Mouse (Mus musculus) retina, adult 2 months (tissue): Measurements from ENCODE around the gene Cxcl17.

Experiments used
- DNase-seq: peaks from one replicate; pipeline ENCODE4 v3.0.0-alpha.2; 2012; ENCODE audit warnings: low read depth, low spot score

Gene Cxcl17

DNA sequence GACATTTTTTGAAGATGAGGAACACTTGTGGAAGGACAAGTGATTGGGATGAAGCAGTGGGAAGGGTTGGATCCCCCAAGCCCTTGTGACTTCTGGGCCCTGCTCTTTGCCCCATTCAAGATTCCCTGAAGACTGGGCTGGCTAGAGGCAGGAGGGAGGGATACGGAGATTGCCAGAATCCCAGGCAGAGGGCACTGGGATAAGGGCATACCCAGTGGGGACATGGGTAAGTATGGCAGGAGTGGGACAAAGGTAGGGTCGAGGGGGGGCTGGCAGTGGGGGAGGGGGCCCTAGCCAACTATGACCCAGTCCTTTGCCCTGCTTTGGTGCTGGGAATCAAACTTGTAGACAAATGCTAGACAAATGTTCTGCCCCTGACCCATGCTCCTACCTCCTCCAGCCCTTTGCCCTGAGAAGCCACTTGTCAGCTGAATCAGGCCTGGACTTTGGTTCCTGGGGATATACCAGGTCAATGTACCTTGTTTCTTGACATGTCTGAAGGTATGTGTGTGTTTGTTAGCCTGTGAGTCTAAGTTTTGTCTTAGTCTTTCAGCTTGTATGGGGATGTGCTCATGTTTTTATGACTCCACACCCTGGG, 20.7 kb downstream of the Cxcl17 start:
- no peak for DNase-seq

DNA sequence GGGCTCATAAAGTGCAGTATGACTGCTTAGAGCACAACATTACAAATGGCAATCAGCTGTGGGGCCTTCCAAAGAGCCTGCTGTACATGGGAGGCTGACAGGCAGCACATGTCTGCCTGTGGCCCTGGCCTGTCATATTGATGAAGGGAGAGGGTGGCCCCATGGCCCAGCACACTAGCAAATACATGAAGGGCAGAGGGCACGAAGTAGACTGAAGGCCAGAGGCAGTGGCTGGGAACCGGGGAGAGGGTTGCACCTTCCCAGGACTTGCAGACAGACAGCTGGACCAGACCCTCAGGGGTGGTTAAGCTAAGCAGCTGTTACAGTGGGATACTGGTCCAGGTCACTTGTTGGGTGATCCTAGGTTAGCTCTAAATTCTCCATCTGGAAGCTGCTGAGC, 21.7 kb downstream of the Cxcl17 start:
- no peak for DNase-seq

DNA sequence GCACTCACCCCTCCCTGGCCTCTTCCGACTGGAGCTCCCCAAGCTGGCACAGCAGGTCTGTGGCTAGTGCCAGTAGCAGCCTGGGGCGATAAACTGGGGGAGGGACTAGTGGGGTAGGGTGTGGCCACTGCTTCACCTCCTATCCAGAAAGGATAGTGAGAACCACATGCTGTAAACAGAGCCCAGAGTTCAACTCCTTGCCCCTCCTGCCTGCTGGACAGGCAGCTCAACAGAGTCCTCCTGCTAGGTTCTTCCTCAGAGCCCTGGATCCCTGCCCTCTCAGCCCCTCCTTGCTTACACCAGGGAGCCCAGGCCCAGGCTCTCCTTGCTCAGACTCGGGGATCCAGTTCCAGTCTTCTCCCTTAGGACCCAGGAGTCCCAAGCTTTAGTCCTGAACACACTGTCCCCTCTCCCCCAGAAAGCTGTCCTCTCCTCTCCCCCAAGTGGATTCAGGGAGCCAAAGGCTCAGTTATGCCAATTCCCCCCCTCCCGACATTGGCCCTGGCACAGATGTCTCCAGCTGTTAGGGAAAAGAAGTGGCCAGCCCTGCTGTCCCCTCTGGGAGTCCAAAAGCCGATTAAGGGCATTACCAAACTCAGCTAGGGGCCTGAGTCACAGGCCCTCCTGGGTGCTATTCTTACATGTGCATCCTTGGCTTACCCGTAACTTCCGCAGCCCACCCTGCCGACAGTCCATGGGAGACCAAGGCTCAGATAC, 22.5 kb downstream of the Cxcl17 start:
- DNase-seq, result no peak

DNA sequence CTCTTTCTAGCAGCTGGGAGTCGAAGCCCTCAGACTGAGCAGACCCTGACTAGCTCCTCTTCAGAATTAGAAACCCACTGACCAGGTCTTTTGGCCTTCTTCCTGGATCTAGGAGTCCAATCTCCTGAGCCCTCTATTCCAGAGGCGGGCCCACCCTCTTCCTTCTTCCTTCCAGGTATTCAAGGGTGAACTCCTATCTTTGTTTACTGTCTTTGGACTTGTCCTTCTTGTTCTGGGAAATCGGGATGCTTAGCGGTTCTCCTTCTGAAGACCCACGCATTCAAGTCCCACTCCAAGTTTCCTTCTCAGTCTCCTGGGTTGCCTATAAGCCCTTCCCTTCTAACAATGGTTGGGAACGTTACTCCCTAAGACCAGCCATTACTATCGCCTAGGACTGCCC, 23.8 kb downstream of the Cxcl17 start:
- no peak for DNase-seq

DNA sequence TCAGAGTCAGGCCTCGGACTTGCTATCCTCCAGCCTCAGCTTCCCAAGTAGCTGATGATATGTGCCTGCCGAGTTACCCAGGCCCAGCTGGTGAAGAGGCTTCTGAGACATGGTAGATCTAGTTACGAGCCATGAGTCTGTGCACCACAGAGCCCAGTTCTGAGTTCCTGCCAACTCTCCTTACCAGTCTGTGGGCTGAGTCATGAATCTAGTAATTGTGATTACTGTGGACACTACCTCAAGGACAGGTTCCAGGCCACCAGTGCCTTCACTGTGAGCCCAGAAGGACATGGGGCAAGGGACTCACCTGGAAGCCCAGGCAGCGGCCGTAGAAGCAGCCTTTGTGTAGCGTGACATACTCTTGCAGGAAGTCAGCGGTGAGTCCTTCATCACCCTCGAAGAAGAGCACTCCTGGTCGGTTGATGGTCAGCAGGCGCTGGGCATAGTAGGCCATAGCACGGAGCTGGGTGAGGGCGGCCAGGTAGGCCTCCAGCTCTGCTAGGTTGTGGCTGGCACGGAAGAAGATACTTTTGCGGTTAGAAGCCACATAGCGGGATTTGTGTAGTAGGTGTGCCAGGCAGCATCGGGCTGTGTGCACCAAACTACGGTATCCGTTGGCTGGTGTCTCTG, 24.8 kb downstream of the Cxcl17 start:
- DNase-seq, result no peak

DNA sequence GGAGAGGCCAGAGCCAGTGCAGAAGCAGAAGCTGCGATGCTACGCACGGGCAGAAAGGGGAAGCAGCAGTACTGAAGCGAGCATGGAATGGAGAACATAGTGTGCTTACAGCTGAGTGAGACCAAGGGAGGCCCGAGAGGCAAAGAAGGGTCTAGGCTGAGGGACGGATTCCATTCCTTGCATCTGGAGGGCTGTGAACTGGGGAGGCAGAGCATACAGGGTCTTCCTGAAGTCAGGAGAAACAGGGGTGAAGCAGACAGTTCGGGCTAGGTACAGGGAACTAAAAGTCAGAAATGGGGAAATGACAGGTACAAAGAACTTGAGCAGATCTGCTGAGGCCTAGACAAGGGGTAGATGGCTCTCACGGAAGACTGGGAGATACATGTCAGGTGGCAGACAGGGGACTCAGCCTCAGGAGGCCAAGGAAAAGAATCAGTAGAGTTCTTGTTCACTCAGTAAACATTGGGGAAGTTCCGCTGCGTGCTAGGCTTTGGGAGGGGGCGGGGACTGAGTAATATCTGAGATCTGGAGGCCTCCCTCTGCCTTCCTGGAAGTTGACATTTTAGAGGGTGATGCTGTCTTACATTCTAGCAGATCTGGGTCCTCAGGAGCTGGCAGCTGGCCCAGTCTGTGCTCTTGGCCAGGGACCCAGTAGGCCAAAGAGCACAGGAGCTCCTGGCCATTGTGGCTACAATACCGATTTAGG, 26.7 kb downstream of the Cxcl17 start:
- no peak for DNase-seq

DNA sequence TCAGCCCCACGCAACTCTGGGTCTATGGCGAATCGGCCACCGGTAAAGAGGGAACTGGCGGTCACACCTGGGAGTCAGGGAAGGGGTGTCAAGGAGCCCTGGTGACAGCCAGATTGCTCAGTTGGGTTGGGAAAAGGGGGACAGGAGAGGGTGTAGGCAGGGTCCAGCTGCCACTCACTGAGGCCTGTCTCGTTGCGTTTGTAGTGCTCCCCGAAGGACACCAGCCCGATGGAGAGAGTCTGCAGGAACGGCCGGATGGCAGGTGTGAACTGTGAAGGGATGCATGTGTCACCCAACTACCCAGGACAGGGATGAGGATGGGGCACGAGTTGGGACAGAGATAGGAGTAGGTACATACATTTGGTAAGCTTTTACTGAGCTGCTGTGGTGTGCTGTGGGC, 27.4 kb downstream of the Cxcl17 start:
- no peak for DNase-seq

DNA sequence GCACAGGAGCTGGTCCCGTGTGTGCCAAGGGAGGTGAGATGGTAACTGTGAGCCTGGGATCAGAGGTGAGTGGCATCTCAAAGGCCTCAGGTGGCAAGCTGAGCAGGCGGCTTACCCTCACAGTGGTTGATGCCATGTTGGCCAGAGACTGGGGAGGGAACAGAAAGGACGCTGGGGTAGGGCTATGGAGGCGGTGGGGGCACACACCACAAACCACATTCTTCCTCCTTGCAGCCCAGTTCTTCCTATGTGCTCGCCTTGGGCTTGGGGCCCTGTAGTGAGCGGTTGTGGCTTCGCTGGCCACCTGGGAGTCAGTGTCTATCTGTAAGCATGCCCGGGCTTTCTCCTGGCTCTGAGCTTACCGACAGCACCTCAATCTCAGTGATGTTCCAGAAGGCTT, 27.9 kb downstream of the Cxcl17 start:
- DNase-seq, result no peak

DNA sequence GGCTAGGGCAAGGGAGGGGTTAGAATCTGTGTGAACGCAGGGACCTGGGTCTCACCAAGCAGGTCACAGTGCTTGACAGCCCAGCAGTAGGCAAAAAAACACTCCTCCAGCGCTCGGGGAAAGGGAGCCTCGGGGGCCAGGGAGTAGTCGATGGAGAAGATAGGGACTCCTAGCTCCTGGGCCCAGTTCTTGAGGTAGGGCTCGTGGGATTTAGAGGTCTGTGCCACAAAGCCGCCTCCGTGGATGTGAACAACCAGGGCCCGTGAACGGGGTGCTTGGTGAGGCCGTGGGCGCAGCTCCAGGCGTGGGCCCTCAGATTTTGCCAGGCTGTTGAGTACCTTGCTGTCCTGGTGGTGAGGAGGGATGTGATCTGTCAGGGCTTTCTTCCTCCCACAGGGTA, 28.4 kb downstream of the Cxcl17 start:
- no peak for DNase-seq

DNA sequence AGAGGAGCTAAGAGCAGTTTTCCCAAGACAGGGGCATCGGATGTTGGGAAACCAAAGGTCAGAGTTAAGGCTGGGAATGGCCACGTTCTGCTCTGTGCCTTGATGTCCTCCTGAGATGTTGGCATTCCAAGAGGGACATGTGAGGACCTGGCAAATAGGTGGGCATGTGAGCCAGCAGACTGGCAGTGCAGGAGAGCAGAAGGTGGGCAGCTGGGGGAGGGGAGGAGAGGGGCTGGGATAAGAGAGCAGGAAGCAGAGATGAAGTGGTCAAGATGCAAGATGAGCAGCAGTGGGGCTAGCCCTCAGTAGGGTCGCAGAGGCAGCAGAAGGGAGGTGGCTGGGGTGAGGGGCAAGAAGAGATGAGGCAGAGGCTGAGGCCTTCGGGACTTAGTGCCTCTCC, 28.8 kb downstream of the Cxcl17 start:
- DNase-seq, result no peak

DNA sequence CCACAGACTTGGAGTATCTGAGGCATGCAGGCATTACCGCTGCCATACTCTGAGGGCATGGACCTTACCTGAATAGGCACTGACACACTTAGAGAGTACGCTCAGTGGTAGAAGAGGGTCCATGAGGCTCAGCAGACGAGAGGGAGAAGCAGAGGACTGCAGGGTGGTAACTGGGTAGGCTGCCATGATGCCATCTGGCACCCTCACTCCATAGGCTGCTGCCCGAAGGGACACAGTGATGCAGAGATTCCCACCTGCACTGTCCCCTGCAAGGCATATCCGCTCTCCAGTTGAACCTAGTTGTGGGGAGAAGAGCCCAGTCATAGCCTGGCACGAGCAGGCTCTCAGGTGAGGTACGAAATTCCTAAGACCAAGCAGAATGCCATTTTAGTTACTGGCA, 29.3 kb downstream of the Cxcl17 start:
- DNase-seq, result no peak

DNA sequence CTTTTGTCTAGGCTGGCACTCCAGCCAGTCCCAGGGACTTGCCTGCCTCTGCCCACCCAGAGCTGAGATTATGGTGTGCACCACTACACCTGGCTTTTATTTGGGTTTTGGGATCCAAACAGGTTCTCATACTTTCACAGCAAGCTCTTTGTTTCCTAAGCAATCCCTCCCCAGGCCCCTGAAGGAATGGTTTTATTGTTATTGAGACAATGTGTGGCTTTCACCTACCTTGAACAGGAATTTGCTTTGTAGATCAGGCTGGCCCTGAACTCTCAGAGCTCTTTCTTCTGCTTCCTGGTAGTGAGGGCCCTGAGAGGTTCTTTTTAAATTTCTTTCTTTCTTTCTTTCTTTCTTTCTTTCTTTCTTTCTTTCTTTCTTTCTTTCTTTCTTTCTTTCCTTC, 30.1 kb downstream of the Cxcl17 start:
- no peak for DNase-seq

DNA sequence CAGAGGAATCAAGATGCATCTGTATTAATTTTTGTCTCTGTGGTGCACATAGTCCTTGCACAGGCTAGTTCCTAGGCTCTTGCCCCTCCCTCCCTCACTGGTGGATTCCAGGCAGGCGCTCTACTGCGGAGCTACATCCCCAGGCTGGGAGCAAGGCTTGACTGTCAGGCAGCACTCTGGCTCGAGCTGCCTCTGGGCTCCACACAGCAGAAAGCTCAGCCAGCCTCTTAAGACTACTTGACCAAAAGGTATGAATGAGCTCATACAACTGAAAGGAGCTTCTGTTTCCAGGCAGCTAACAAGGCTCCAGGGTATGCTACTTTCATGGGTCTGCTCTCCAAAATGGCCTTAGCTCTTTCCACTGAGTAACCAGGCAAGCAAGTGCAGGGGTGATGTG, 31.4 kb downstream of the Cxcl17 start:
- no peak for DNase-seq

DNA sequence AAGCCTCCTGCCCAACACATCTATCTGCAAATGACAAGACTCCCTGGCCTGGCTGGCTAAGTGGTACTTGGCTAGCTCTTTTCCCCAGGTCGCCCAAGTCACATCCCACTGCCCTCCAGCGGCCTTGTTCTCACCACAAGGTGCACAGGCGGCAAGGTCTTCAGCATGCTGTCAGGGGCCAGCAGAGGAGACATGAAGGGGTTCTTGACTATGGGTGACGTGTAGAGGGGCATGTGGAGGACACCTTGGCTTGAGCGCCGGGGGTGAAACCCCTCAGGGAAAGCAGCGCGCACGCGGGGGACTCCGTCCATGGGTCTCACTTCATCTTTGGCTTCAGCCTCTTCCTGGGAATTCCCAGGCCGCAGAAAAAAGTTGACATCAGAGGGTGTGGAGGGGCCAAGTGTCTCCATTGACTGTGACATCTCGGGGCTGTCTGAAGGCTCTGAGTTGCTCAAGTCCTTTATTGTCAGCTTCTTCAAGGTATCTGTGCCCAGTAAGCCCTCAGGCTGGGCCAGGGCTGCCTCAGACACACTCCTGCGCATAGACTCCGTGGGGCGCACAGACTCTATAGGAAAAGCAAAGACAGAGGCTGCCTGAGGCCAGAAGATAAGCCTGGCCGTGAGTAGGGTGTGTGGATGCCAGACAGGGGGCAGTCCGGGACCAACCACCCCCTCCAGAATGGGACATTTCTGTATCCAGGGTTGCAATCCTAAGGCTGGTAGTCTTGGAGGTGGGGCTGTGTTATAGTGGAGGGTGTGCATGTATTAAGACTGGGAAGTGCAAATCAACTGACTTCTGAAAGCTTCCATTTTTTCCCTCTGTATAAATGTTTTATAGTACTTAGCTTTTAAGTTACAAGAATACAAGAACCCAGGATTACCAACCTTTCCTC, 32.0 kb downstream of the Cxcl17 start:
- no peak for DNase-seq

DNA sequence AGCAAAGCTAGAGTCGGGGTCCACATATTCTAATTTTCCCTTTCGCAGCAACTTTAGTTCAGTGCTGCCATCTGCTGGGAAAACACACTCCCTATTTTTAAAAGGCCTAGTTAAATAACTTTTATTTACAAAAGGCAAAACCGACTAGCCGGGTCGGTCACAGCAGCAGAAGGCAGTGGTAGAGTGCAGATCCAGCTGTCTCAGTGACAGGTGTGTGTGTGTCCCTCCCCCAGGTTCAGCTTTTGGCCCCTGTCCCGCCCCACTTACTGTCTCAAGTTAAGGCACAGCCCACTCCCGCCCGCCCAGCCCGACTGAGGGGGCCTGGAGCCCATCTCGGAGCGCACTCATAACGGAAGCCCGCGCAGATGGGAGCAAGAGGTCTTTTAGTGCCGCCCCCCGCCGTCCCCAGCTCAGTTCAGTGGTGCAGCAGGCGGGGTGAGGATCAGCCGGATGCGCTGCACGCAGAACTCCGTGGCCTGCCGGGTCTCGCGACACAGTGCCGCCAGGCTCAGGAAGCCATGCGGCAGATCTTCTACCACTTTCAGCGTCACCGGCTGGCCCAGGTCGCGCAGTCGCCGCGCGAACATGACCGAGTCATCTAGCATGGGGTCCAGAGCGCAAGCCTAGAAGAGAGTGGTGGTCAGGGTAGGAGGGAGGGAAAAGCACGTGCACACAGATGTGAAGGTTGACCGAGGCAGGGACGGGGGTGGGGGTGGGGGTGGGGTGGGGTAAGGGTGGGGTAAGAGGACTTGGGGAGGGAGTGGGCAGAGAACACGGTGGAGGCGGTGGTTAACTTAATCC, 32.9 kb downstream of the Cxcl17 start:
- DNase-seq, result no peak

DNA sequence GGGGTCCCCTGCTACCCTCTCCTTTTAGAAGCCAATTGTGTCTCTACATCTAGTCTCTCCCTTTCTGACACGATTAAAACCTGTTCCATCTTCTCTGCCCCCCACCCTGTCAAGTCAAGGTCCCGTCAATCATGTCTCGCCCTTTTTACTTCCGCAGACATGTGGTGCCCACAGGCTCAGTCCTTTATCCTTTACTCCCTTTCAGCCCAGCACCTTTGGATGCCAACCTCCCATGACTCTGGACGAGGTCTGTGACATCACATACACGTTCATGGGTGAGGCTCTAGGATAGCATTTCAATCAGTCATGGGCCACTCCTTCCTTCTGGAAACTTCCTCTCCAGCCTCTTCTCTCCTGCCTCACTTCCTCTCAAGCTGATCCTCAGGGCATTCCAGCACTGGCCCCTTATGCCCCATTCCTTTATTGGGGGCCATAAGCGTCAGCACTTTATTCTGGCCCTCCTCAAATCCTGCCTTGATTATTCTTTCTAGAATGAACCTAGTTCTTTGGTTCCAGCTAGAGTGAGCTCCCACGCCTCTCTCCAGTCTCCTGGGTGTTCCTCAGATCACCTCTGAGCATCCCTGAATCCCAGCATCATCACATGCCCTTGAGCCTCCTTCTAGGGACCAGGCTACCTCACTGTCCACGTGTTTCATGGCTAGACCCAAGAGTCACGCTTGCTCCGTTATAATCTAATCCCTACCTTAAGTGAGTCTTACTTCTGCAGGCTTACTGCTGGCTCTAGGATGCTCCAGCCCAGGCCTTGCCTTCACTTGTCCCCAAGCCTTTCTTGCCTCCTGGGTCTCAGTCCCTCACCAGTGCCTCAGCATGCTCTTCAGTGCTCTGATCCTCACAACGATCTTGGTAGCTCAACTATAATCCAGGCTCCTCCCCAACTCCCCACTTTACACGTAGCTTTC, 34.2 kb downstream of the Cxcl17 start:
- no peak for DNase-seq

DNA sequence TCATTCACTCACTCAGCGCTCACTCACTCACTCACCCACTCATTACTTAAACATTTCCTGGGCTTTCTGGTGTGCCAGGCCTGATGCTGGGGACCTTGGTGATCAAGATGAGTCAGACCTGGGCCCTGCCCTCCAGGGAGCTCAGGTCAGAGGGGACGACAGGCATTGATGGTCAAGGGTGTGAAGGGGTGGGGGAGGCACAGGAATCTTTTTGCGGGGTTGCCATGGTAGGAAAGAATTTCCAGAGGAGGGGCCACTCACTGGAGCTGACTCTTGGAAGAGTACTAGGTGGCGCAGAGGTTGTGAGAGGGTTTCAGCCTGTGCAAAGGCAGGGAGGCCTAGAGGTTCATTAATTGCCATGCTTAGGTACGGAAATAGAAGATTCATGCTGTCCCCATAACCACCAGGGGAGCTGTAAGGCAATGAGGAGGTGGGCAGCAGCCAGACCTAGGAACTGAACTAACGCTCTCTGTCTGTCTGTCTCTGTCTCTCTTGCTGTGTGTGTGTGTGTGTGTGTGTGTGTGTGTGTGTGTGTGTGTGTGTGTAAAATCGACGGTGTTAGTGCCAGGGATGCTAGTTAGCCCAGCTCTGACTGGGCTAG, 35.5 kb downstream of the Cxcl17 start:
- DNase-seq, result no peak

DNA sequence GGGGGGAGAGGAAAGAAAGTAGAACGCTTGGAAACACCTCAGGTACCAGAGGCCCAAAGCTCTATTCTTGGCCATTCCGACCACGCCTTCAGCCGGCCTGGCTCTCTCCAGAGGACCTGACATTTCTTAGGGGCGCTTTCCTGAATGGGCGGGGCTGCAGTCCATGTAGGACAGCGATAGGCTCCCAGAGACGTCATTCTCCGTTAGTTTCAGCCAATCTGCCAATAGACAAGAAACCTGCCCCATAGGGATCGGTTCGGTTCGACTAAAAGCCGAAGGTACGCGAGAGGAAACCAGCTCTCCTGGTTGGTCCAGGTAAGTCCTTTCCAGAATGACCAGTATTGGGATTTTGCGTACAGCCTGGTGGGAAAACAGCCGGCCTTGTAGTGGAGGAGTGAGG, 36.1 kb downstream of the Cxcl17 start:
- peak; percentile 43 for DNase-seq

DNA sequence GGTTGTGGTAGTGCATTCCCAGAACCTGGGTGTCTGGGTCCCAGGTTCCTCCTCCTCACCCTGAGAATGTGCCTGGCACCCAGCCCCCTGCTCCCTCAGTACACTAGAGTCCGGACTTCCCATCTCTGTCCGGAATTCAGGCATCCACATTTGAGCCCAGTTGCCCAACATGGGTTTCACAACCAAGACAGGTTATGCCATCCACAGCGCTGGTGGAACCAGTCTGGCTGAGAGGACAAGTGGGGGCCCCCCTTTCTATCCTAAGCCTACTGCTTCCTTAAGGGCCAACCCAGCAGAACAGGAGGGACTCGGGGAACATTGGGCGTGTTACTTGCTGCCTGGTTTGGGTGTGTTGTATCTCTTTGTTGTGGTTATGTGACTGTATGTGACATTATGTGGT, 40.2 kb downstream of the Cxcl17 start:
- no peak for DNase-seq
